Mouse (Mus musculus): ENCODE measurements around the gene Cdh1.

DNA sequence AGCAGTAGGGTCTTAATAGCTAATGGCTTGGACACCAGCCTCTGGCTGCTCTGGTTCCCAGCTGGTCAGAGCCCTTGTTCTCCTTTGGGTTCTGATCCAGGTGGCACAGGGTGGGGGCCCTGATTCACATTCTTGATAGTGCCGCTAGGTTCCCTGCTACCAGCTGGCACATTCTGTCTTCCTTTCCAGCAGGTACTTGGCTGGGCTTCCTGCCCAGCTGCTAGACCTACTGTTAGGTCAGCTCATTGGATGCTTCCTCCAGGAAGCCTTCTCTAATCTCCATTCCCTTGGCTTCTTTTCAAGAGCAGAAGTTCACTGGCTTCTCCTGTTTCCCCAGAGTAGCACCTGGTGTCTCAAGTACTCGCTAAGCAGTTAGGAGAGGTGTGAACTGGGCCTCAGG, 17.3 kb downstream of the Cdh1 start:
- TF ChIP-seq CTCF (IDR thresholded peaks at IDR 0.05; ENCODE audit: extremely low read depth, insufficient read depth, insufficient read length, insufficient replicate concordance) (no peak), POLR2A (IDR thresholded peaks at IDR 0.05; ENCODE audit: low read depth, low read length) (no peak)

Measured in spleen, adult 2 months (tissue).